Mouse (Mus musculus): Measurements from ENCODE around the gene Ppp1r9b. TPM values are rescaled to one million over a fixed set of nuclear protein-coding genes. Genes with fewer than 3 reads are reported as not detected.
"Not testable (repeated sequence)": the region's sequence is repeated elsewhere in the genome, so short reads cannot be mapped to it uniquely, and the experiment has no call there.

The Ppp1r9b gene
- total RNA-seq (2021) = 1,000 to 10,000 TPM in 1 of 2 experiments, 100 to 1,000 TPM in 1; 993 to 1,036 TPM
- long read RNA-seq, full-length matches to known transcripts = 280 of 369 reads
- long read RNA-seq, partial matches to known transcripts = 84 of 369 reads
- long read RNA-seq, other reads (novel, unspliced or antisense) = 5 of 369 reads

GRCm38 (mm10) chr11:94990749-94991577 lies at the start of gene Ppp1r9b:
TSS of gene Ppp1r9b (plus strand) at chr11:94991035.
- DNase-seq (ENCODE audit: low spot score in 2 of 2) = peak; percentile 89 to 95

DNA sequence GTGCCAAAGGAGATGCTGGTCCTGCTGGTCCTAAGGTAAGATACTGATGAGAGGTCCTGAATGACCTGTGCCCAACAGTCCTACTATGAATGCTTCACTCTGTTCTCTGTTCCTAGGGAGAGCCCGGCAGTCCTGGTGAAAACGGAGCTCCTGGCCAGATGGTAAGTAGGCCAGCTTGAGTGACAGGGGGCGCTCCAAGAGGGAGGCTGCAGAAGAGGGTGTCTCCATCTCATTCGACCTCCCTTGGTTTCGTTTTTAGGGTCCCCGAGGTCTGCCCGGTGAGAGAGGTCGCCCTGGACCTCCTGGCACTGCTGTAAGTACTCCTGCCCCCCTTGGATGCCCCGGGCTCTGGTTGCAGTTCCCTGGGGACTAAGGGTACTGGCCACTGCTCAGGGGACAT lies 49.7 kb upstream of the Ppp1r9b start:
- DNase-seq (ENCODE audit: low spot score in 2 of 2) = peak in 1 of 2 experiments; percentile 15

DNA sequence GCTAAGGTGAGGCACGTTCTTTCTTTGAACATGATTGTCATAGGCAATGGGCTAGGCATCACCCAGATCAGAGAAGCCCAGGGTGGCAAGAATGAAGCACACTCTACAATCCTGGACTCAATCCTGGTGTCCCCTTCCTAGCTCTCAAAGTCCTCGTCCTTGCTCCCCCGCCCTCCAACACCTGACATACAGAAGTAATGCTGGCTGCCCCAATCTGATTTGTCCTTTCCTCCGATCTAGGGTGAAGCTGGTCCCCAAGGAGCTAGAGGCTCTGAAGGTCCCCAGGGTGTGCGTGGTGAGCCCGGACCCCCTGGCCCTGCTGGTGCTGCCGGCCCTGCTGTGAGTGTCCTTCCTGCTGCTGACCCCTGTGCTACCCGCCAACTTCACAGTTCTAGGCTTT lies 49.1 kb upstream of the Ppp1r9b start:
- no peak for DNase-seq (ENCODE audit: low spot score in 2 of 2)

DNA sequence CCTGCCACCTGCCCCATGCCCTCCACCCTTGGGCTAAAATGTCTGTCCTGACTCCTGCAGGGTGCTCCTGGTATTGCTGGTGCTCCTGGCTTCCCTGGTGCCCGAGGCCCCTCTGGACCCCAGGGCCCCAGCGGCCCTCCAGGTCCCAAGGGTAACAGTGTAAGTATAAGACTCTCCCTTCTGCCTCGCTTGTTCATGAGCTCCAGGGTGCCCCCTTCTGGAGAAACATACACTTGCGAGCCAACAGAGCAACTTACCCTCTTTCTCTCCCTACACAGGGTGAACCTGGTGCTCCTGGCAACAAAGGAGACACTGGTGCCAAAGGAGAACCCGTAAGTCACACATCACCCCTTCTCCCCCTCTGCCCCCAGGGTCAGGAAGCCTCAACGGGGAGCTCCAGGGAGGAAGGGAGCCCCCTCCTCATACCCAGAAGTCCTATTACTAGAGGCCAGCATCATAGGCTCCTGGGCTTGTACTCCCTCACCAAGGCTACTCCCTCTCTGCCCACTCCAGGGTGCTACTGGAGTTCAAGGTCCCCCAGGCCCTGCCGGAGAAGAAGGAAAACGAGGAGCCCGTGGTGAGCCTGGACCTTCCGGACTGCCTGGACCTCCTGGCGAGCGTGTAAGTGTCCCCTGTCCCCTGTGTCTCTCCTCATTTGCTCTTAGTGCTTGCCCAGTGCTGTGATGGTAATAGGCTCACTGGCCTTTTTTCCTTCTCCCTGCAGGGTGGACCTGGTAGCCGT lies 48.4 kb upstream of the Ppp1r9b start:
- DNase-seq (ENCODE audit: low spot score in 2 of 2) = peak in 1 of 2 experiments; percentile 54

GRCm38 (mm10) chr11:94943054-94943453 lies 47.8 kb upstream of the Ppp1r9b start:
- no peak for DNase-seq (ENCODE audit: low spot score in 2 of 2)

DNA sequence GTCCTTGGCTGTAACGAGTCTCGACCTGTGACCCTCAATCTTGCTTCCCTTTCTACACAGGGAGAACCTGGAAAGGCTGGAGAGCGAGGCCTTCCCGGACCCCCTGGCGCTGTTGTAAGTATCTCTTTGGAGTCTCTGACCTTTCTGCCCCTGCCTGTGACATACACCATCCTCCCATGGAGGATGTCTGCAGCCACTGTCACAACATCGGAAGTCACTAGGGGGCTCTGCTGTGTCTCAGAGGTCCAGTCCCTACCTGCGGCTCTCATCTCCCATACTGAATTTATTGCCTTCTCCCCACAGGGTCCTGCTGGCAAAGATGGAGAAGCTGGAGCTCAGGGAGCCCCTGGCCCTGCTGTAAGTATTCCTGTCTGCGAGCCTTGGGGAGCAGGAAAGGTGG lies 46.5 kb upstream of the Ppp1r9b start:
- DNase-seq (ENCODE audit: low spot score in 2 of 2) = no peak

DNA sequence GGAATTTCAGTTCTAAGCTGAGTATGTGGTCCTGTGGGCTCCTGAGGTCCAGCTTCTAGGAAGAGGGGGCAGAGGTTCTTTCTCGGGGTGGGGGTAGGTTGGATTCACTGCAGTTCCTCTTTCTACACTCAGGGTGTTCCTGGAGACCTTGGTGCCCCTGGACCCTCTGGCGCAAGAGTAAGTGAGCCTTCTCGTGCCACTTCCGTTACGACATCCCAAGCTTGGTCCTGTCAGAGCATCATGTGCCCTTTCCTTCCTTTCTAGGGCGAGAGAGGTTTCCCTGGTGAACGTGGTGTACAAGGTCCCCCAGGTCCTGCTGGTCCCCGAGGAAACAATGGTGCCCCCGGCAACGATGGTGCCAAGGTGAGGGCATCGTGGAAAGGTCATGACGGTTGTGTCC lies 45.6 kb upstream of the Ppp1r9b start:
- DNase-seq (ENCODE audit: low spot score in 2 of 2) = no peak

DNA sequence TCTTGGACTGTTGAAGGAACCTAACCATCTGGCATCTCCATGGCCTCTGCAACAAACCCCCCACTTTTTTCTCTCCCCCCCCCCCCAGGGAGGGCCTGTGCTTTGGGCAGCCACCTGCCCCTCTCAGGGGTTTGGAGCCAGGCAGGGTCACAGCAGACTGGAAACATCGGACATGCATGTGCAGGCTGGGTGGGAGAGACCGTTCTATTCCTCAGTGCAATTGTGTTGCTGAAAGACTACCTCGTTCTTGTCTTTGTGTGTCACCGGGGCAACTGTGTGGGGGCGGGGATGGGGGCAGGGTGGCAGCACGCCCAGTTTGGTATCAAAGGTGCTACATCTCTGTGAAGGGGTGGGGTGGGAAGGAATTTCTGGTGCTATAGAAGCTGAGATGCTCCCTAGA lies 38.7 kb upstream of the Ppp1r9b start:
- DNase-seq (ENCODE audit: low spot score in 2 of 2) = no peak

DNA sequence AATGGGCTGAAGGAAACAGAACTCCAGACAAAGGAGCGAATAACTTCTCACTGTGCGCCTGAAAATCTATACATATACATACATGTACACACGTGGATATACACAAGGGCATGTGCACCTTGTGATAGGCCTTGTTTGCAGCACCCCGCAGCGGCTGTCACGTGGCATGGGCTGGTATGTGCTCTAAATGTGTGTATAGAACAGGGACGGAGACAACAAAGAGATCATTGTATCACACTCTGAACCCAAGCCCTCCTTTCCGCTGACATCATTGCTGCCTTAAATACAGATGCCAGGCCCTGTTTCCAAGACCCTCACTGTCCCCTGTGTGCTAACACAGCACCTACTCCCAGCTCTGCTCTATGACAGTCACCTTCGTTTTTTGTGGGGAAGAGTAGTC lies 35.7 kb upstream of the Ppp1r9b start:
- DNase-seq (ENCODE audit: low spot score in 2 of 2) = no peak

- no peak for DNase-seq (ENCODE audit: low spot score in 2 of 2)
Measured at GRCm38 (mm10) chr11:94957693-94958064, 33.2 kb upstream of the Ppp1r9b start.

- DNase-seq (ENCODE audit: low spot score in 2 of 2) = peak in 1 of 2 experiments; percentile 39
Measured at GRCm38 (mm10) chr11:94958065-94958858, 32.6 kb upstream of the Ppp1r9b start.

DNA sequence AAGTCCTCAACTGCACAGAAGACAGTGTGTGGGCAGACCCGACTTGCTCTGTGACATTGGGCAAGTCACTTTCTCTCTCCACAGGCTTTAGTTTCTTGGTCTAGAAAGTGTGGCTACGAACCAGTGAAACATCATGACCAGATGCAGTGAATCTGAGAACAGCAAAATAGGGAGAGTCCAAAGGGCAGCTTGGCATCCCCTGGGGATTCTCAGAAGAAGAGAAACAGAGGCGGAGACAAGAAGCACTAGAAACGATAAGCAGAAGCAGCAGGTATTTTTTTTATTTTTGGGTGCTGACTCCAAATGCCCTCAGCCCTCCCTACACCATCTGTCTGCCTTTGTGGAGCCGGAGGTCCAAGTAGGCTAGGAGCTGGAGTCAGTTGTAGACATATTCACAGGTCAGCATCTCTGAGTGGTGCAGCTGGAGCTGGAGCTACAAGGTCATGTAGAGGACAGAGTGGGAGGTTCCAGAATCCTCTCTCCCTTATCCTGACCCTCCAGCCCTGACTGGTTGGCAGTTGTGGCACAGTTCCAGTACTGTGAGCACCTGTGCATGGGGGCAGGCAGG lies 28.2 kb upstream of the Ppp1r9b start:
- DNase-seq (ENCODE audit: low spot score in 2 of 2) = no peak

GRCm38 (mm10) chr11:94967419-94967818 lies 23.4 kb upstream of the Ppp1r9b start, which contains the start of gene Hils1:
TSS of gene Hils1 (plus strand) at chr11:94967593.
- no peak for DNase-seq (ENCODE audit: low spot score in 2 of 2)

GRCm38 (mm10) chr11:94968187-94968586 lies 22.6 kb upstream of the Ppp1r9b start:
- no peak for DNase-seq (ENCODE audit: low spot score in 2 of 2)

GRCm38 (mm10) chr11:94969709-94970108 lies 21.1 kb upstream of the Ppp1r9b start:
- not testable (repeated sequence) for DNase-seq (ENCODE audit: low spot score in 2 of 2)

- peak in 1 of 2 experiments; percentile 89 for DNase-seq (ENCODE audit: low spot score in 2 of 2)
Measured at GRCm38 (mm10) chr11:94970210-94970943, 20.5 kb upstream of the Ppp1r9b start.

- DNase-seq (ENCODE audit: low spot score in 2 of 2) = no peak
Measured at GRCm38 (mm10) chr11:94971895-94972615, 18.8 kb upstream of the Ppp1r9b start.

- no peak for DNase-seq (ENCODE audit: low spot score in 2 of 2)
Measured at GRCm38 (mm10) chr11:94972887-94973286, 17.9 kb upstream of the Ppp1r9b start.

DNA sequence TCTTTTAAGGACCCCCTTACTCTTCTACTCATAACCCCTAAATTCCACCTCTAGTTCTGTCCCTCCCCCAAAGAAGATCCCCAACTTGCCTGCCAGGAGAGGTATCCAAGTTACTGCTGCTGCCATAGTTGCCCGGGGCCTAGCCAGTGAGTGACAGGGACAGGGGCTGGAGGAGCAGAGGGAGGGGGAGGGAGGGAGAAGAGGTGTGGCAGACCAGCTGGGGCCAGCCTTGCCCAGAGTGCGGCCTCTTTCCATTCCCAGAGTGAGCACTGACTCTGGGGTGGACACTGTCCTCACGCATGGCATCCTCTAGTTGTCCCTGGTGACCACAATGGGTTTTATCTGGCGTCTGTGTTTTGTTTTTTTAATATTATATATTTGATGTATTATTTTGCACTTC lies 17.5 kb upstream of the Ppp1r9b start:
- DNase-seq (ENCODE audit: low spot score in 2 of 2) = no peak

GRCm38 (mm10) chr11:94974951-94975350 lies 15.9 kb upstream of the Ppp1r9b start:
- DNase-seq (ENCODE audit: low spot score in 2 of 2) = no peak

All from layer of hippocampus, adult 18-20 months (tissue).